Mouse (Mus musculus) kidney, postnatal 14 days (tissue): Measurements from ENCODE around the gene Olfr382.
"Not testable (repeated sequence)": the region's sequence is repeated elsewhere in the genome, so short reads cannot be mapped to it uniquely, and the experiment has no call there.

Experiments
- DNase-seq: peaks from one replicate; pipeline ENCODE4 v3.0.0; 2022; ENCODE audit warnings: mixed read lengths

Olfr382 gene

GRCm38 (mm10) chr11:73517097-73517496, at the start of gene Olfr382:
Olfr382 (minus strand) TSS chr11:73517197.
- no peak for DNase-seq

GRCm38 (mm10) chr11:73528971-73529370, 12.0 kb upstream of the Olfr382 start:
- DNase-seq: not testable (repeated sequence)

- DNase-seq: no peak
These were observed 25.5 kb downstream of the Olfr382 start, which contains the start of gene Olfr381 for GRCm38 (mm10) chr11:73491503-73491902. Olfr381 (minus strand) TSS chr11:73491603.
